Mouse (Mus musculus) heart, postnatal 4 days (tissue): ENCODE results near the gene Minar1. TPM values are rescaled to one million over a fixed set of nuclear protein-coding genes. Genes with fewer than 3 reads are reported as not detected.

Experiments
- total RNA-seq, 2 experiments: library from RNA; stranded (reverse); gene quantifications; 2 replicates each; pipeline ENCODE4 v1.2.3; 2021

Gene Minar1
- total RNA-seq, 2 experiments from 2014 or later = 0.20 to 0.26 TPM

Other genes starting within 250 kb of the Minar1 start
- gene Tmed3, start 81.9 kb upstream of the Minar1 start, total RNA-seq = 10 to 100 TPM; 35.4 to 36.2 TPM
- gene Ankrd34c, start 115.3 kb upstream of the Minar1 start, total RNA-seq = not detected